Mouse (Mus musculus): ENCODE measurements around the gene Ttc38.
"Not testable (repeated sequence)": the region's sequence is repeated elsewhere in the genome, so short reads cannot be mapped to it uniquely, and the experiment has no call there.

Gene Ttc38

DNA sequence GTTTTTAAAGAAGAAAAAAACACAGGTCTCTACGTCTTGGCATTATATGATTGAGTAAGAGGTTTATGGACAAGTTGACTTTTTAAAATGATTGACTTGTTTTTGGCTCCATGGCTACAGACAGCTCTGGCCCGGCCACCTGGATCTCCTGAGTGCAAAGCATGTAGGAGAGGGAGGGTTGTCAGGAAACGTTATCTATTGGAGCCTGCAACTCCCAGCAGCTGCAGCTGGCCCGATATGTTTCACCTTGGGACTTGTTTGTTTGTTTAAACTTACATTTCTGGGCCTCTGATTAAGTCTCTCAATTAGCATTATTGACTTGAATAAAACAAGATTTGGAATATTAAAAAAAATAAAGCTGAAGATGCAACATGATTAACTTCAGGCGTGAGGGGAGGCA is 5.4 kb upstream of the Ttc38 start:
- DNase-seq: no peak

DNA sequence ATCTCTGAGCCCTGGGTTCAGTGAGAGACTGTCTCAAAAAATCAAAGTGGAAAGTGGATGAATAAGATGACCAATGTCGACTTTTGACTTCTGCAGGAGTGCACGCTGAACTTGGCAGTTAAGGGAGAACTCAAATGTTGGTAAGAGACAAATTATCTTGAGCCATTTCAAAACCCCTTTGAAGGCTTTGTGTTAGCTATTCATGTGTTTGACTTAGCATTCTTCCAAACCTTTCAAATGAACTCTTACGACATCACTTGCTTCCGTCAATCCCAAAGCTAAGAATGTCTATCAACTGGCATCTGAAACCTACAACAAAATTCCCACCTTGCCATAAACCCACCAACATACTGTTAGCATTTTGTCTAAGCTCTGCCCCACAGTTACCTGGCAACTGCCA is 4.0 kb upstream of the Ttc38 start:
- no peak for DNase-seq

DNA sequence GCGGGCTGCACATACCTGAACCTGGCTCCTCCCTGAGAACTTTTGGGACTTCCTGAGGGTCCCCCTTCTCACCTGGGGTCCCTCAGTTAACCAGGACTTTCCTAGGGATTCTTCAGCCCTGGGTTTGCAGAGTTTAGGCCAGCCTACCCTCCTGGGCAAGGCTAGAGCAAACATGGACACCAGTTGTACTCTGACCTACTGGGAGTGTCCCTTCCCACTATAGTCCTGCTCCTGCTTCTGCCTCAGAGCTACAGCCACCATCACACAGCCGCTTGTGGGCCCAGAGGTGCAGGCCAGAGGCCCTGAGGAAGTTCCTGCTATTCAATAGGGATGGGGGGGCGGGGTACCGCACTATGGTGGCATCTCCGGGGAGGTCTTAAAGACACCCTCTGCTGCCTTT is 2.6 kb upstream of the Ttc38 start:
- no peak for DNase-seq

DNA sequence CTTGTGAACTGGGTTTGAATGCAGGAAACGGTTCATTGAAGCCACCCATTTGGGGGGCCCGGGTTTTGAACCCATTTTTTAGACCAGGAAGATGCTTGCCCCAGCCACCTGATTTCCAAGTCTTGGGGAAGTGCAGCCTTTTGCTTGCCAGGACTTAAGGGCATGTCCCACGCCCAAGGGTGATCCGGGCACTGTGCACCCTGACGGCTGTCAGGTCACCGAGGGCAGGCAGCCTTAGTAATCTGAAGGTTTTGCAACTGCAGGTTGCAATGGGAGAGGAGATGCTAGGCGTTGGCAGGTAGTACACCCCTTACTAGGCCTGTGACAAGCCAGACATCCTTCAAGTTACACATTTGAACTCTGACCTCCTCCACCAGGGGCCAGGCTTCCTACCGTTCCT is 493 bp downstream of the Ttc38 start:
- DNase-seq: peak; percentile 5

DNA sequence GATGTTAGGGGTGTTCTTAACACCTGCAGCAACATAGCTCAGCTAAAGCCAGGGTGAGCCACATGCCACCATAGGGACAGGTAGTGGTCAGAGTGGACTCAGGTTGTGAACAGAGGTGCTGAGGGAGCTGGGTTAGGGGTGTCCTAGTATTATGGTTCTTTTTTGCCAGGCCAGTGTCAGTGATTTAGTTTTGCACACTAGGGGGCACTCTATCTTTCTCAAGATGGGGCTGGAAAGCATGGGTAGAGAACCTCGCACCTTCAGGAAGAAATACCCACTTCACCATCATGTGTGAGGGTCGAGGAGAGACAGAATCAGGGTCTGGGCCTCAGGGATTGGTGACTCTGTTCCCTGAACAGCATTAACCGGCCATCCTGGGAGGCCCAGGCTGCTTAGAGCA is 3.2 kb downstream of the Ttc38 start:
- DNase-seq: peak; percentile 13

DNA sequence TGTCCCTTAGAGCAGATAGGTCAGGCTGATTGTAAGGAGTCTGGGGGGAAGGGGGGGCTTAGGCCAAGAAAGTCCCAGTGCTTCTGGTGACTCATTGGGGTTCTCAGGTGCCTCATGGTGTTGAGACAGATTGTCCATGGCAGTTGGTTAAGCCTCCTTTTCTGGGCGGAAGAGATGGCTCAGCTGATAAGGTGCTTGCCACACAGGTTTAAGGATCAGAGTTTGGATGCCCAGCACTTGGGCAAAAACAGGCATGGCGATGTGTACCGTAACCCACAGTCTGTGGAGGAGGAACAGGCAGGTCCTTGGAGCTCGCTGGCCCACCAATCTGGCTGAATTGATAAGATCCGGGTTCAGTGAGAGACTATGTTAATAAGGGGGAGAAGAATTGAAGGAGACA is 4.8 kb downstream of the Ttc38 start:
- DNase-seq: no peak

DNA sequence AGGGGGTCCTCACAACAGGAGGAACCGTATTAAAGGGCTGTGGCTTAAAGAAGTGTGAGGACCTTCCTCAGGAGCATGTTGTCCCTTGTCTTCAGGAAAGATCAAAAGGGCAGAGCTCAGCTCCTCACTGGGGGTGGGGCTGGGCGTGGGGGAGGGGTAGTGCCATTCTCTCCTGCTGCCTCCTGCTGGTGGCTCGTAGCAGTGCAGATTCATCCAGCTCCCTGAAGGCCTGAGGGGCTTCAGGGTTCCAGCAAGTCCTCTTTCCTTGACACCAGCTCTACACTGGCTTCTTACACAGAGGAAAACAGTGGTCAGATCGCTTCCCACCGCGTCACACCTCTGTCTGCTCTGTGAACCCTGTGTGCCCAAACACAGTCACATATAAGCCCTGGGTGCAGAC is 8.9 kb downstream of the Ttc38 start:
- DNase-seq: peak; percentile 49

DNA sequence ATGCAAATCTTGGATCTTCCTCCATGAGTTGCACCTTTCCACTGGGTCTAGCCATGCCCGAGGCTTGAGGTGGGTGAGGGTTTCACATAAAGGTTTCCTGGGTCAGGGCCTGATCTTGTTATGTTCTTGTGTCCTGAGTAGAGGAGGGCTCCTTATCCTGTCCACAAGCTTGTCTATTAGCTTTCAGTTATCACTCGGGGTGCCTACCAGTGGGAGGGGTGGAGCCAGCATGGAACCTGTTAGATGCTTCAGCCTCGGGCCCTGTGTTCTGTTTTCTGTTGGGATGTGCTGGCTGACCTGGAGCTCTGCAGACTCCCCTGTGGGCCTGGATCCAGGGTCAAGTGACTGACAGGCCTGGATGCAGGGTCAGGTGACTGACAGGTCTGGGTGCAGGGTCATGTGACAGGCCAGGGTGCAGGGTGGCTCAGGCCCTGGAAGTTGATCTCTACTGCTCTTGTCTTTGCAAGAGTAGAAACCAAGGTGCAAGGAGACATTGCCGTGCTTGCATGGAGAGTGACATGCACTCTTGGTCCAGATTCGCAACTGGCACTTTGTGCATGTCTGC is 9.8 kb downstream of the Ttc38 start:
- no peak for DNase-seq

DNA sequence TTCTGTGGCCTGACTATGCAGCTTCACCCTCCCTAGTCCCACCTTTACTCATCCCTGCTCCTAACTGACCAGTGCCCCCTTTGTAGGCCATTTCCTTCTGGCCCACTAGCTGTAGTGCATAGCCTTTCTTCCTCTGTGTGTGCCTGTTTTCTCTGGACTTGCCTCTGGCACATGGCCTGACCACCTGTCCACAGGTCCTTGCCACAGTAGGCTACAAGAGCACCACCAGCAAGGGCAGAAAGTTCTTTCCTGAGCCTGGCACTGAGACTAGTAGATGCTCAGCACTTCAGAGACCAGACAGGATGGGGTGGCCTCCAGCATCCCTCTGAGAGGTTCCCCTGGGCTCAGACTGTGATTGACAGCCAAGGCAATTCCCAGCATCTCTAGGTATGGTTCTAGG is 13.0 kb downstream of the Ttc38 start:
- DNase-seq: no peak

DNA sequence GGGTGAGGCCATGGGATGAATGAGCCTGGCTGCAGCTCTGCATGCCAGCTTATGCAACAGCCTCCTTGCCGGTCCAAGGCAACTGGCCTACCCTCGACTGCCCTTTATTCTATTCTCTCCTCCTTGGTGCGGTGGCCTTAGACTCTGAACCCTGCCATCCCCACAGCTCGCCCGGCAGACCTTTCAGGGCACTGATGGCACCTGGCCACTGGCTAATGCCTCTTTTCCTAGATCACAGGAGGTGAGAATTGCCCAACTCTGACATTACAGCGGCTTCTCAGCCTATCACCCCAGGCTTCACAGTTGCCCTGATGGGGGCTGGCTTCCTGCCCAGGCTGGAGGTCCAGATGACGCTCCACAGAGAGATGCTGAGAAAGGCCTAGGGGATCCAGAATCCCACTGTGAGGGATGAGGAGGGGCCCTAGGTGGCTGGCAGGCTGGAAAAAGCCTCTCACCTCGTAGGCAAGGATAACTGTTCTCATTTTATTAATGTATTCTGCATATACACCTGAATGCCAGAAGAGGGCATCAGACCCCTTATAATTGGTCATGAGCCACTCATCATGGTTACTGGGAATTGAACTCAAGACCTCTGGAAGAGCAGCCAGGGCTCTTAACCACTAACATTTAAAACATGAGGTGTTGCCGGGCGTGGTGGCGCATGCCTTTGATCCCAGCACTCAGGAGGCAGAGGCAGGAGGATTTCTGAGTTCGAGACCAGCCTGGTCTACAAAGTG is 19.7 kb downstream of the Ttc38 start:
- DNase-seq: no peak

DNA sequence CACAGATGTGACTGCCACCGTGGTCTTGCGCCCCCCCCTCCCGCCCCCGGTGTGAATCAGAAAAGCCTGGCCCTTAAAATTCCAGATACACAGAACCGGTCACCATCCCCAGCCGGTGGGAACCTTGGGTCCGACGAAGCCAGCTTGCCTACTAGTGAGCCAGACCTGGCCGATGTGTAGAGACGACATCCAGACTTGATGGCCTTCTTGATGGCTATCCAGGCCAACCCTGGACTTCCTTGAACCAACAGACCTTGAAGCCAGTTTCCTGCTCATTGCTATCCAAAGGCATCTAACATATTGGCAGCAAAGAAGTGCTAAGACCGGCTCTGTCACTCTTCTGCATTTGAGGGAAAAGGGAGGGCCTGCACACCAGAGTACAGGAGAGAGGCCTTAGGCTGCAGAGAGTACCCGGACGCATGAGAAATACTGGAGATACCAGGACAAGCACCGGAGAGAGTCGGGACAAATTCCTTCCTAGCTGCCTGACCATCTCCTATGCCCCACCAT is 26.9 kb downstream of the Ttc38 start:
- no peak for DNase-seq

DNA sequence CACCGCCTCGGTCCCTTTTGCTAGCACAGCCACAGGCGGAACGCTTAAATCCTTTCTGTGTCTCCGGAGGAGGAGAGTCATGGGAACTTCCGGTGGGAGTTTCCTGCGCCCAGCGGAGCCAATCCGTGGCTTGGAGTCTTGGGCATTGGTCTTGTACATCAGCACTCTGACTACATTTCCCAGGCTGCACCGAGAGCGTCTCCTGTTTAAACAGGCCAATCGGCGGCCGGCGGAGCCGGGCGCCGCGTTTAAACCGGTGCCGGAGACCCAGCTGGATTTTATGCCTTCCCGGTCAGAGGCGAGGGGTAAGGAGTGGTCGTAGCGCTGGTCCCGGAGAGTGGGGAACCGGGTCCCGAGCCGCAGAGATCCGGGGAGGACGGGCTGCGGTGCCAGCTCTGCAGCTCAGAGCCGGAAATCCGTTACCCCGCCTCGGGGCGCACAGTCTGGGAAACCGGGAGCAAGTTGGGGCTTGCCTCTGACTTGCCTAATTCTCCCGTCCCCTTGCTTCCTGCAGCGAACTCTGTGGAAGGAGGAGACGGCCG is 27.5 kb downstream of the Ttc38 start, which contains the start of gene Gtse1:
TSS of gene Gtse1 (plus strand) at position 256 of the 542 bp plus-strand sequence.
- DNase-seq: peak; percentile 92

DNA sequence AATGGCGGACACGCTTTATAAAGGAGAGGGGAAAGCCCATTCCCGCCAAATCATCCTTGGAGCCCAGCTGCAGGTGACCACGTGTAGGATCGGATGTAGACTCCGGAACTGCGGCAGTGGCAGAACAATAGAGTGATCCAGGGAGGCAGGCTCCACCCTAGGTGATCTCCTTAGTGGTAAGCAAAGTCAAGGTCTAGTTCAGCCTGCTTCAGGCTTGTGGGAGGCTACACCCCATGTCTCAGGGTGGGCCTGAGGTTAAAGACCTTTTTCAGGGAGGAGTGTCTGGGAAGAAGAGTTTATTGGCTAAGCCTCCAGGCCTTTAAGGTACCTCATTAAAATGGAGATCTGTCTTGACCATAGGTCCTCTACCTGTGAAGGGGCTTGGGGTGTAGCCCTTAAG is 33.8 kb downstream of the Ttc38 start:
- not testable (repeated sequence) for DNase-seq

DNA sequence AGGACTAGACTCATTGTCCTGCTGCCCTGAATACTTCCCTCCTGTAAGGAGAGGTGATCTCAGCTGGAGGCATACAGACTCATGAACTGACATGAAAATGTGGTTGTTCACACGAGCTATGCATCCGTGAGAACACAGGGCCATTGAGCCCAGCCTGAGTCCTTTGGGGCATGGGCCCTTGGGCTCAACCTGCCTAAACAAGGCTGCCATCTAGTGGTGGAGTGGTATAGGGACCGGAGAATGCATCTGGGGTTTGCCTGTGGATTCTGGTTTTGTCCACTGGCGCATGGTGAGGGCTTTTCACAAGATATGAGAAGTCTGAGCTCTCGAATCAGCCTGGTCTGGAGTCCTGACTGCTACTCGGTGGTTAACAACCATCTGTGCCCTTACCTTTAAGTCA is 35.6 kb downstream of the Ttc38 start:
- DNase-seq: peak; percentile 66

DNA sequence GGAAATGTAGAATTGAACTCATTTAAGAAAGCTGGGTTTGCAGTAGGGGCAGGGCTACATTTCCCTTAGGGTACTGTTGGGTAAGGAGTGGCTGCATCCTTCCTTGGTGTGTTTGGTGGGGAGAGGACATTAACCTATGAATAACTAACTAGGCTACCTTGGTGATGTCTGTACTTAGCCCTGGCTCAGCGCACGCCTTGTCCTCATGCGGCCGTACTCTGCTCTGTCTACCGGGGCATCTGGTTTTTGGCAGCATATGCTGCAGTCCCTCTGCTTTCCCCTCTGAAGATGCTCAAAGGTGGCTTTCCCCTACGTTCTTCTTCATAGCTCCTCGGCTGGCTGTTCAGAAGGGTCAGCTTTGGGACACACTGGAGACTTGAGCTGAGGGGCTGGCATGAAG is 45.2 kb downstream of the Ttc38 start:
- no peak for DNase-seq

DNA sequence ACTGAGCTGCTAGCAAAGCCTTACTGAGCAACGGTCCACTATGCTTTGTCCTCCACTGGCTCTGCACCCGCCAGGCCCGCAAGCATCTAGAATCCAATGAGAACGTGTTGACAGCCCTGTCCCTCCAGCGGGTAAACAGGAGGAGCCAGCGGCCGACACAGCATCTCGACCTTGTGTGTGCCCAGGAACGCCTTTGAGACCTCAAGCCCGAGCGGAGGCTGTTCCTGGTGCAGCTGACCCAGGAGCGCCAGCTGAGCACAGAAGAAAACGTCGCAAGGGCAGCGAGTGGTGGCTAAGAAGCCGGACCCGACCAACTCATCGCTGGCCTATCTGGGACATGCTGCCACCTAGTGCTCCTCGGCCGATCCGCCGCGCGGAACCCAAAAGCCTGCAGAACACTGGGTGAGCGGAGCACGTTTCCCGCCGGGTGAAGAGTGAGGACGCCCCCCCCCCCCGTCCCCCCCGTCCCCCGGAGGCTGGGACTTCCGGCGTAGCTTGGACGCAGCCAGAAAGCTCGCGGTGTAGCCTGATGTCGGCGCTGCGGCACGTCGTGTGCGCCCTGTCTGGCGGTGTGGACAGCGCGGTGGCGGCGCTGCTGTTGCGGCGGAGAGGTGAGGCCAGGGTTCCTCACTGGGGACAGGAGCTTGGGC is 46.9 kb downstream of the Ttc38 start, which contains the start of gene Trmu:
TSS of gene Trmu (plus strand) at position 465 of the 650 bp plus-strand sequence.
- DNase-seq: peak; percentile 89

DNA sequence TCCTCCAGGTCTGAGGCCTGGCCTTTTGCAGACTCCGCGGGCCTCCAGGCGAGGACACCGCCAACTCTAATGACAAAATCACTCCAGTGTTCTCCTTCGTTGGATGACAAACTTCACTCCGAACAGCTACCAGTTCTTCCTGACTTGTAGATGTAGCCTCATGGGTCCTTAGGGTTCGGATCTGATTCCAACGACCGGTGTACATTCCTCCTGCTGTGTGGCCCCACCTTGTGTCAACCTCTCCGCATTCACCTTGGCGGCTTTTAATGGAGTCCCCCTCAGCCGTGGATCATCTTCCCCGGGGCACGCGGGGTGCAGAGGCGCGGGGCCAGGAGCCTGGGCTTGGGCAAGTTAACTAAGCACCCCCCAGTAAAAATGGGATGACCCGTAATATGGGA is 47.4 kb downstream of the Ttc38 start:
- DNase-seq: no peak

DNA sequence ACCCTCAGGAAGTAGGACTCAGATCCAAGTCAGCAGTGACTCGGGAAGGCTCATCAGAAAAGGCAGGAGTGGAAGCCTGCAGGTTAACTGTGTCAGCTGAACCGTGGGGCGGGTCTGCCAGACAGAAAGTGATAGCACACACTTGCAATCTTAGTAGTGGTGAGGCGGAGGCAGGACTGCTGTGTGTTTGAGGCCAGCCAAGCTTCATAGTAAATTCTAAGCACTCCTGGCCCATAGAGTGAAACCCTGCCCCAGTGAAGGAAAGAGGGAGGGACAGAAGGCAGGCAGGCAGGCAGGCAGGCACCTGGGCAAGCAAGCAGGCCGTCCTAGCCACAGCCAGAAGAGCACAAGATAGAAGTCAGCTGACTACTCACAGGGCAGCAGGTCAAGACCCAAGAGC is 53.5 kb downstream of the Ttc38 start:
- no peak for DNase-seq

DNA sequence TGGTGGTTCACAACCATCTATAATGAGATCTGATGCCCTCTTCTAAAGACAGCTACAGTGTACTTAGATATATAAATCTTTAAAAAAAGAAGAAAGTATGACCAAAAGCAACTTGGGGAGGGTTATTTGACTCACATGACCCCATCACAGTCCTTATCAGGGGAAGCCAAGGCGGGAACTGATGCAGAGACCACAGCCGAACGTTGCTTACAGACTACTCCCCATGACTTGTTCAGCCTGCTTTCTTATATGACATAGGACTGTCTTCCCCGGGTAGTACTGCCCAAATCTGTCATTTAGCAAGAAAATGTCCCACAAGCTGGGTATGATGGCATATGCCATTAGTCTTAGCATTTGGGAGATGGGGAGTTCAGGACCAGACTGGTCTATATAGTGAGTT is 57.1 kb downstream of the Ttc38 start:
- DNase-seq: no peak

DNA sequence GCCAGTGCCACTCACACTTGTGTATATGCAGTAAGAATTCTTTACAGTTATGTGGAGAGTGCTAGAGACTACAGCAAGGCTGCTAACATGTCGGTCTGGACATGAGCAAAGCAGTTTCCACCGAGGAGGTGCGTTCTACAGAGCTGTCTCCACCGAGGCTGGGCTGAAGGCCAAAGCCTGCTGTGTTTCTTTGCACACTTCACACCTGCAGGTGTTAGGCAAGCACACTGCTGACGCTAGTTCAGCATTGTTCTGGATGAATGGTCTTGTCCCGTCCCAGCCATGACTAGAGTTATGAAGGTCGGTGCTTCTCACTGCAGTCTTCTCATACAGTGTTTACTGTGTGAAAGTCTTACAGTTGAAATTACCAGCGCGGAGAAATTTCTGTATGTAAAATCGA is 59.9 kb downstream of the Ttc38 start:
- DNase-seq: no peak

DNA sequence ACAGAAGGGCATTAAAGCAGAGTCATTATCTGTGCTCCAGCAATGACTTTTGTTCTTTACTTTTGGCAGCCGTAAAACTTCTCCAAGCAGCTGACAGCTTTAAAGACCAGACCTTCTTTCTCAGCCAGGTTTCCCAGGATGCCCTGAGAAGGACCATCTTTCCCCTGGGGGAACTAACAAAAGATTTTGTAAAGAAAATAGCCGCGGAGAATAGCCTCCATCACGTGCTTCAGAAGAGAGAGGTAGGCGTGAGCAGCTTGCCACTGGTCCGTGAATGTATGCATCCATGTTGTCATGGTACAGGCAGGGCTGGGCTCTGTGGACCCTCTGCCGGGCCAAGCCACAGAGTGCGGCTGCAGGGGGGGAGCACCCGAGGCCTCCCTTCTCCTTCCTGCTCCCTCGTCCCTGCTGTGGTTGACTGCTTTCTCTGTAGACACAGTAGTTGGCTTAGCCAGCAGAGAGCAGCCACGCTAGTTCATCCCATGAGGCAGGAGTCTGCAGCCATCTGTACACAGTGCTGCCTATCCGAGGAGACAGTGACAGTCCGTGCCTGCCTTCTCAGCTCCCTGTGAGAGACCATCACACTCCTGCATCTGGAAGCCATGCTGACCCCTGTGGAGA is 60.5 kb downstream of the Ttc38 start:
- no peak for DNase-seq

DNA sequence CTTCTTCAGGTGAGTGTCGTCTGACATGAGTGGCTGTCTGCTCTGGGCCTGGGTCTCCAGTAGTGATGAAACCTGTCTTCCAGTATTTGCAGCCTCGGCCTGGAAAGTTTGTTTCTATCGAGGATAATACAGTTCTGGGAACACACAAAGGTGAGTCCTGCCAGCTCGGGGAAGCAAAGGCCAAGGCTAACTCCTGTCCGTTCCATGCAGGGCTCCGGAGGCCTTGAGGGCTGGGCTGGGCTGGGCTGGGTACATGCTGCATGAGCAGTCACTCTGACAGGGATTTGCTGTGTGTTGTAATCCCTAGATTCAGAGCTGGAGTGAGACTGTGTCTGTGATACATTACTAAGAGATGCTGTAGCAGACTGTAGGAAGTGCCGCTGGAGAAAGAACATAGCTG is 61.8 kb downstream of the Ttc38 start:
- no peak for DNase-seq

DNA sequence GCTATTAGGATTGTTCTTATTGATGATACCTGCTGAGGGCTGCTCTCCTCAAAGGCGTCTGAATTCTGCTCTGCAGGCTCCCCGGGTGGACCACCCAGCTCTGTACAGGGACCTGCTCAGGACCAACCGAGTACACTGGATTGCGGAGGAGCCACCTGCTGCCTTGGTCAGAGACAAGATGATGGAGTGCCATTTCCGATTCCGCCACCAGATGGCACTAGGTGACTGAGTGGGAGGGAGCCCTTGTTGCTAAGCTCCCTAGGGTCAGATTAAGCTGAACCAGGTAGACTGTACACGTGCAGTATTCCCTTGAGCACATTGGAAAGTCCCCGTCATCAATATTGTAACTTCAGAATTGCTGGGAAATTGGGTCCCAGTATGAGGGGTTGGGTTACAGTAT is 64.2 kb downstream of the Ttc38 start:
- DNase-seq: peak; percentile 87

Measured in thymus, postnatal 25 days (tissue).